Comparison of ENCODE assay signal across 21 mouse cellular contexts in the genomic region with DNA sequence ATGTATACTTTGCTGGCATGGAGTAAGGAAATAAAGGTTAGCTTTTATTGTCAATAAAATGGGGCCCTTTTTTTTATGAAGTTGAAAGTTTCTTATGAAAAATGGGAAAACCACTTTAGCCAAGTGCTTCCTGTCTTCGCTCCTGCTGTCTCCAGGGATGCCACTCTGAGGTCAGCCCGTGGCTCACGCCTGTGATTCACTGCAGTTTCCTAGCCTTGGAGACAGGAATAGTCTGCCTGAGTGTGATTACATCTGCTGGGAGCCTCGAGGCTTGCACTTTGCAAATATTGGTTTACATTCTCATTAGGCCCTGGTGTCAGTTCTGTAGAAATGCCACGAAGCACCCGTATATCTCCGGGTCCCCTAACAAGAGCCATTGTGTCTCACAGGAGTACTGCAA.
DNase-seq lines count a peak whose midpoint lies in the region; ATAC-seq lines count a peak whose summit lies in the region.
"Had no signal": no experiment of that assay in that cellular context is flagged by ENCODE, and none has a peak within 500 bp of the region (broad histone marks: within the 10 kb centered on the region; RNA-seq: fewer than 3 reads in every experiment).

No protein-coding gene starts in this region.

- no peaks in the 10 kb centered on the region for H3K9me3 ChIP-seq in forebrain, embryonic 13.5 days (replicated peaks)
- no peaks in the 10 kb centered on the region for H3K9me3 ChIP-seq in forebrain, embryonic 16.5 days (ENCODE audit: control insufficient read depth, low read length)
- H3K9me3 ChIP-seq in neural tube, embryonic 11.5 days (ENCODE audit: control insufficient read depth, low read length) = no peaks in the 10 kb centered on the region
- no peaks in the 10 kb centered on the region for H3K9me3 ChIP-seq in liver, embryonic 12.5 days (replicated peaks)
- H3K9me3 ChIP-seq: embryonic facial prominence, embryonic 12.5 days; hindbrain, embryonic 13.5 days; intestine, embryonic 15.5 days; midbrain, embryonic 10.5 days had no signal

- no peaks in the 10 kb centered on the region for H3K27me3 ChIP-seq in forebrain, embryonic 13.5 days
- no peaks in the 10 kb centered on the region for H3K27me3 ChIP-seq in forebrain, embryonic 16.5 days (replicated peaks; ENCODE audit: control insufficient read depth, insufficient read depth, low read length)
- no peaks in the 10 kb centered on the region for H3K27me3 ChIP-seq in neural tube, embryonic 11.5 days (ENCODE audit: control insufficient read depth, insufficient read depth, low read length)
- no peaks in the 10 kb centered on the region for H3K27me3 ChIP-seq in liver, embryonic 12.5 days (replicated peaks)
- H3K27me3 ChIP-seq: embryonic facial prominence, embryonic 12.5 days; hindbrain, embryonic 13.5 days; intestine, embryonic 15.5 days had no signal

- H3K4me3 ChIP-seq in forebrain, embryonic 13.5 days = no peak overlapping the region
- H3K4me3 ChIP-seq in forebrain, embryonic 16.5 days (replicated peaks; ENCODE audit: low read length) = no peak overlapping the region
- no peak overlapping the region for H3K4me3 ChIP-seq in neural tube, embryonic 11.5 days (ENCODE audit: low read depth, low read length)
- H3K4me3 ChIP-seq in liver, embryonic 12.5 days = no peak overlapping the region
- H3K4me3 ChIP-seq: embryonic facial prominence, embryonic 12.5 days; heart, adult 2 months; hindbrain, embryonic 13.5 days; intestine, embryonic 15.5 days; layer of hippocampus, adult 2 months; midbrain, embryonic 10.5 days had no signal

- peaks cover 95% of the 10 kb centered on the region for H3K4me1 ChIP-seq in forebrain, embryonic 13.5 days
- peaks cover 33% of the 10 kb centered on the region for H3K4me1 ChIP-seq in forebrain, embryonic 16.5 days (replicated peaks; ENCODE audit: control insufficient read depth, insufficient read depth, low read length)
- H3K4me1 ChIP-seq in neural tube, embryonic 11.5 days (ENCODE audit: control insufficient read depth, insufficient read depth, low read length) = peaks cover 13% of the 10 kb centered on the region
- peaks cover 87% of the 10 kb centered on the region for H3K4me1 ChIP-seq in liver, embryonic 12.5 days
- H3K4me1 ChIP-seq: embryonic facial prominence, embryonic 12.5 days had no signal

- DNase-seq in neural tube, embryonic 11.5 days (ENCODE audit: low spot score) = no peak
- DNase-seq in neural tube, embryonic 10.5 days (ENCODE audit: extremely low spot score, low spot score) = no peak
- DNase-seq in ovary, postnatal 10 days (ENCODE audit: low spot score) = no peak
- DNase-seq in right cerebral cortex, adult 2 months (ENCODE audit: low spot score in 2 of 2) = no peak
- no peak for DNase-seq in right cerebral cortex, postnatal 25 days
- DNase-seq: cerebellum, adult 8-10 months; forebrain, postnatal 0 days; gastrocnemius, postnatal 10 days; heart, adult 2 months; left cerebral cortex, postnatal 4 days; lung, adult 2 months; lung, postnatal 4 days; right cerebral cortex, postnatal 14 days had no signal

- 0 out of 2 replicates have a peak overlapping the region, but pooled peaks have one; percentile 2 for H3K27ac ChIP-seq in forebrain, embryonic 13.5 days
- H3K27ac ChIP-seq in forebrain, embryonic 16.5 days (ENCODE audit: low read length) = no peak overlapping the region
- H3K27ac ChIP-seq in neural tube, embryonic 11.5 days (ENCODE audit: low read depth, low read length) = 0 out of 2 replicates have a peak overlapping the region, but pooled peaks have one; percentile 62
- H3K27ac ChIP-seq in liver, embryonic 12.5 days = peak overlapping the region; percentile 98
- H3K27ac ChIP-seq: embryonic facial prominence, embryonic 12.5 days; heart, adult 2 months; intestine, embryonic 15.5 days; layer of hippocampus, adult 2 months; midbrain, embryonic 10.5 days had no signal

- H3K4me2 ChIP-seq in forebrain, embryonic 13.5 days = no peak overlapping the region
- H3K4me2 ChIP-seq in forebrain, embryonic 16.5 days (ENCODE audit: low read length) = no peak overlapping the region
- no peak overlapping the region for H3K4me2 ChIP-seq in neural tube, embryonic 11.5 days (ENCODE audit: low read depth)
- no peak overlapping the region for H3K4me2 ChIP-seq in liver, embryonic 12.5 days
- H3K4me2 ChIP-seq: embryonic facial prominence, embryonic 12.5 days; hindbrain, embryonic 13.5 days; intestine, embryonic 15.5 days had no signal

- no peaks in the 10 kb centered on the region for H3K36me3 ChIP-seq in forebrain, embryonic 13.5 days (ENCODE audit: poor library complexity, severe bottlenecking)
- H3K36me3 ChIP-seq in forebrain, embryonic 16.5 days (ENCODE audit: control insufficient read depth, insufficient read depth) = no peaks in the 10 kb centered on the region
- no peaks in the 10 kb centered on the region; the same call in 1 of the 2 replicates for H3K36me3 ChIP-seq in neural tube, embryonic 11.5 days (ENCODE audit: control insufficient read depth, insufficient read depth, low read length)
- peaks cover 24% of the 10 kb centered on the region for H3K36me3 ChIP-seq in liver, embryonic 12.5 days
- H3K36me3 ChIP-seq: embryonic facial prominence, embryonic 12.5 days; hindbrain, embryonic 13.5 days; intestine, embryonic 15.5 days had no signal

- 78% methylated on average over 7 of the region's 7 CpGs for WGBS in forebrain, embryonic 13.5 days
- 83% methylated on average over 7 of the region's 7 CpGs for WGBS in forebrain, embryonic 16.5 days
- WGBS in neural tube, embryonic 11.5 days = 66% methylated on average over 7 of the region's 7 CpGs
- 59% methylated on average over 7 of the region's 7 CpGs for WGBS in liver, embryonic 12.5 days (ENCODE audit: insufficient replicate concordance)

- no peak overlapping the region for H3K9ac ChIP-seq in forebrain, embryonic 13.5 days
- no peak overlapping the region for H3K9ac ChIP-seq in forebrain, embryonic 16.5 days (replicated peaks; ENCODE audit: low read depth, low read length)
- H3K9ac ChIP-seq in neural tube, embryonic 11.5 days (ENCODE audit: low read length) = no peak overlapping the region
- no peak overlapping the region for H3K9ac ChIP-seq in liver, embryonic 12.5 days
- H3K9ac ChIP-seq: embryonic facial prominence, embryonic 12.5 days; forebrain, postnatal 0 days; hindbrain, embryonic 13.5 days; intestine, embryonic 15.5 days had no signal

- ATAC-seq in forebrain, embryonic 13.5 days = no peak
- ATAC-seq in forebrain, embryonic 16.5 days = no peak
- no peak for ATAC-seq in neural tube, embryonic 11.5 days (ENCODE audit: insufficient read depth, low FRiP score, low TSS enrichment)
- no peak for ATAC-seq in liver, embryonic 12.5 days
- ATAC-seq: forebrain, postnatal 0 days; intestine, embryonic 15.5 days had no signal
